Mouse (Mus musculus) liver, embryonic 18 days (tissue): ENCODE measurements around the gene Stn1. TPM values are rescaled to one million over a fixed set of nuclear protein-coding genes. Genes with fewer than 3 reads are reported as not detected.

ENCODE experiments used
- polyA plus RNA-seq: library from polyadenylated mRNA; depleted of rRNA; stranded (reverse); fragments of >200 nt; gene quantifications from 2 replicates; pipeline ENCODE4 v1.2.3, GENCODE M21; 2012; rRNA removed

Stn1 gene
- polyA plus RNA-seq = 4.4 and 5.2 TPM in 2 replicates

DNA sequence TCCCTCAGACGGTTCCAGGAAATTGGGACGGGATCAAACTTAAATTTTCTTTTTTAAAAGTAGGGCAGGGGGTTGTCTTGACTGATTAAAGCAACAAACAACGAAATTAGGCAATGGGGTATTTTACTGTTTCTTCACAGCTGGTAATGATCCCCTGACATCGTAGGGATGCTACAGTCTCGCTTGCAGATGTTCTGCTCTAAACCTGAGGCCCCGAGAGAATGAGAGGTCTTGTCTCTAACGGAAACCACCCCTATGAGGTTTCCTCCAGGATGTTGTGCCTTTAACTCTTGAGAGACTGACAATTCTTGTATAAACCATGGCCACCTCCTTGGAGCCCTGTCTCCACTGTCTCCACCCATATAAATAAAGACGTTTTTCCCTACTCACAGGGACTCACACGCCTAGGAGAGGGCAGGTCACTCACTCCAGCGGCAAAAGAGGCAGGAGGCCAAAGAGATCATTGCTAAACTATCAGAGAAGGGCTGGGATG lies at the start of gene Stn1:
TSS of gene Stn1 (minus strand) at position 208 of the 493 bp plus-strand sequence.

DNA sequence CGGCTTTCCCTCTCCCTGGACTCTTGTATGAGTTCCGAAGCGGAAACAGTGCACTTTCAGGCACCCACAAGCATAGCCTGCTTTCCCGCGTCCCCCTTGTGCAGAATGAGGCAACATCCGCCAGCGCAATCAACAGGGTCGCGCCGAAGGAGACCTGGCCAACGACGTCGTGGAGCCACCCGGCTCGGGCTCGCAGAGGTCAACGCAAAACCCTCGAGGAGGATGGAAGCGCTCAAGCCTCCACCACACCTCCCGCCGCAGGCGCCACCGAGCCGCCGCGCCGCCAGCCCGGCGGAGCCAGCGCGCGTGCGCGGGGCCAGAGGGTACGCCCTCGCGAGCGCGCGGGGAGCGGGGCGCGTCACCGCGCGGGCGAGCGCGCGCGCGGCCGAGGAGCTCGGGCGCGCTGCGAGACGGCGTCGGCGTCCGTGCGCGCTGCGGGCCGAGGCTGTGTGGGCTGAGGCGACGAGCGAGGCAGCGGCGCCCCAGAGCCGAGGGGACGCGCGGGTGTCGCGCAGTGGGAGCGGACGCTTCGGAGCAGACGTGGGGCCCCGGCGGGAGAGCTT lies 42.0 kb upstream of the Stn1 start, which contains the start of gene Slk:
TSS of gene Slk (plus strand) at position 454 of the 563 bp plus-strand sequence.

GRCm38 (mm10) chr19:47464304-47465241 lies 72.7 kb downstream of the Stn1 start, which contains the start of gene Sh3pxd2a:
TSS of gene Sh3pxd2a (minus strand) at chr19:47464401.

Other genes starting within 250 kb of the Stn1 start
- 1.9 and 2.6 TPM in 2 replicates for gene Sh3pxd2a, start 73.1 kb downstream of the Stn1 start, polyA plus RNA-seq
- gene Slk, start 42.2 kb upstream of the Stn1 start, polyA plus RNA-seq = 15.6 and 17.3 TPM in 2 replicates
- gene Col17a1, start 154.6 kb upstream of the Stn1 start, polyA plus RNA-seq = 0.11 and 0.13 TPM in 2 replicates
- gene Sfr1, start 194.2 kb upstream of the Stn1 start, polyA plus RNA-seq = 28.4 and 30.6 TPM in 2 replicates